Comparison of ENCODE assay signal across 11 mouse cellular contexts in genomic region chr17:44618175-44618574, GRCm38 (mm10).
DNase-seq lines count a peak whose midpoint lies in the region; ATAC-seq and TF ChIP-seq lines count a peak whose summit lies in the region.
"Had no signal": no experiment of that assay in that cellular context is flagged by ENCODE, and none has a peak within 500 bp of the region (broad histone marks: within the 10 kb centered on the region; RNA-seq: fewer than 3 reads in every experiment).

No protein-coding gene starts in this region.

- no peak for ATAC-seq in forebrain, embryonic 12.5 days (ENCODE audit: low FRiP score)
- peak; percentile 86 for ATAC-seq in embryonic facial prominence, embryonic 12.5 days (ENCODE audit: insufficient number of reproducible peaks, insufficient read depth, low FRiP score, low TSS enrichment)
- ATAC-seq in limb, embryonic 15.5 days (ENCODE audit: insufficient number of reproducible peaks, low FRiP score, low TSS enrichment, low read depth), result peak; percentile 83
- no peak for ATAC-seq in CD4-positive, CD25-positive, alpha-beta regulatory T cell, adult 4 months

- H3K4me1 ChIP-seq in forebrain, embryonic 10.5 days, result peaks cover 24% of the 10 kb centered on the region
- peaks cover 11% of the 10 kb centered on the region; the same call in 1 of the 2 replicates for H3K4me1 ChIP-seq in forebrain, embryonic 12.5 days
- H3K4me1 ChIP-seq in embryonic facial prominence, embryonic 12.5 days, result peaks cover 49% of the 10 kb centered on the region
- H3K4me1 ChIP-seq in limb, embryonic 15.5 days, result peaks cover 26% of the 10 kb centered on the region
- H3K4me1 ChIP-seq in testis, adult 2 months (ENCODE audit: control insufficient read depth, insufficient read depth, low read length), result no peaks in the 10 kb centered on the region
- H3K4me1 ChIP-seq: neural tube, embryonic 12.5 days had no signal

- peak; percentile 23 for DNase-seq in forebrain, embryonic 10.5 days (ENCODE audit: extremely low spot score, low spot score)
- peak; percentile 34 to 50 for DNase-seq in heart, adult 9 months (ENCODE audit: low spot score in 2 of 2)
- peak; percentile 77 for DNase-seq in kidney, postnatal 10 days

- peak overlapping the region; percentile 15; the same call in 1 of the 2 replicates for H3K27ac ChIP-seq in forebrain, embryonic 10.5 days
- H3K27ac ChIP-seq in forebrain, embryonic 12.5 days, result no peak overlapping the region
- peak overlapping the region; percentile 84 for H3K27ac ChIP-seq in embryonic facial prominence, embryonic 12.5 days
- H3K27ac ChIP-seq in limb, embryonic 15.5 days, result peak overlapping the region; percentile 83
- H3K27ac ChIP-seq in testis, adult 2 months (ENCODE audit: control insufficient read depth, insufficient read depth, low read depth, low read length), result peak overlapping the region; percentile 10; the same call in 1 of the 2 replicates
- H3K27ac ChIP-seq: neural tube, embryonic 12.5 days had no signal

- peaks cover 6% of the 10 kb centered on the region; the same call in 1 of the 2 replicates for H3K9me3 ChIP-seq in forebrain, embryonic 10.5 days
- no peaks in the 10 kb centered on the region for H3K9me3 ChIP-seq in forebrain, embryonic 12.5 days
- H3K9me3 ChIP-seq in embryonic facial prominence, embryonic 12.5 days, result no peaks in the 10 kb centered on the region
- H3K9me3 ChIP-seq in limb, embryonic 15.5 days, result no peaks in the 10 kb centered on the region
- H3K9me3 ChIP-seq: neural tube, embryonic 12.5 days had no signal

- peaks cover 3% of the 10 kb centered on the region; the same call in 1 of the 2 replicates for H3K27me3 ChIP-seq in forebrain, embryonic 10.5 days (ENCODE audit: poor library complexity, severe bottlenecking)
- H3K27me3 ChIP-seq in forebrain, embryonic 12.5 days, result 0 out of 2 replicates have a peak, but pooled peaks cover 3% of the 10 kb centered on the region
- no peaks in the 10 kb centered on the region for H3K27me3 ChIP-seq in embryonic facial prominence, embryonic 12.5 days
- H3K27me3 ChIP-seq in limb, embryonic 15.5 days, result peaks cover 5% of the 10 kb centered on the region; the same call in 1 of the 2 replicates
- no peaks in the 10 kb centered on the region for H3K27me3 ChIP-seq in testis, adult 2 months (ENCODE audit: control insufficient read depth, insufficient read depth, low read length)
- H3K27me3 ChIP-seq: CH12.LX; neural tube, embryonic 12.5 days had no signal

- no peak overlapping the region for H3K4me2 ChIP-seq in forebrain, embryonic 12.5 days
- peak overlapping the region; percentile 35 for H3K4me2 ChIP-seq in embryonic facial prominence, embryonic 12.5 days (replicated peaks)
- peak overlapping the region; percentile 41 for H3K4me2 ChIP-seq in limb, embryonic 15.5 days
- H3K4me2 ChIP-seq: neural tube, embryonic 12.5 days had no signal

- no peak for TF ChIP-seq CTCF in testis, adult 2 months (IDR thresholded peaks at IDR 0.05; ENCODE audit: control insufficient read depth, insufficient read depth, insufficient replicate concordance, low read depth, low read length)

- no peak for TF ChIP-seq POLR2A in testis, adult 2 months (IDR thresholded peaks at IDR 0.05; ENCODE audit: control insufficient read depth, low read depth, low read length)

- H3K36me3 ChIP-seq in forebrain, embryonic 10.5 days (replicated peaks), result no peaks in the 10 kb centered on the region
- no peaks in the 10 kb centered on the region for H3K36me3 ChIP-seq in forebrain, embryonic 12.5 days (replicated peaks)
- H3K36me3 ChIP-seq in embryonic facial prominence, embryonic 12.5 days, result no peaks in the 10 kb centered on the region
- H3K36me3 ChIP-seq in limb, embryonic 15.5 days, result no peaks in the 10 kb centered on the region
- H3K36me3 ChIP-seq in testis, adult 2 months (ENCODE audit: control insufficient read depth, insufficient read depth, low read length), result no peaks in the 10 kb centered on the region
- H3K36me3 ChIP-seq: neural tube, embryonic 12.5 days had no signal

- H3K4me3 ChIP-seq in forebrain, embryonic 10.5 days, result no peak overlapping the region
- H3K4me3 ChIP-seq in forebrain, embryonic 12.5 days (replicated peaks), result no peak overlapping the region
- no peak overlapping the region for H3K4me3 ChIP-seq in embryonic facial prominence, embryonic 12.5 days
- H3K4me3 ChIP-seq in limb, embryonic 15.5 days, result peak overlapping the region; percentile 21
- no peak overlapping the region for H3K4me3 ChIP-seq in testis, adult 2 months (ENCODE audit: control insufficient read depth, low read depth, low read length)
- H3K4me3 ChIP-seq: erythroblast, embryonic 14.5 days; neural tube, embryonic 12.5 days had no signal

- WGBS in forebrain, embryonic 10.5 days, result 56% methylated on average over 10 of the region's 10 CpGs
- WGBS in forebrain, embryonic 12.5 days, result 69% methylated on average over 10 of the region's 10 CpGs
- WGBS in embryonic facial prominence, embryonic 12.5 days, result 11% methylated on average over 10 of the region's 10 CpGs
- WGBS in limb, embryonic 15.5 days, result 19% methylated on average over 10 of the region's 10 CpGs

- H3K9ac ChIP-seq in forebrain, embryonic 12.5 days, result no peak overlapping the region
- no peak overlapping the region for H3K9ac ChIP-seq in embryonic facial prominence, embryonic 12.5 days
- no peak overlapping the region for H3K9ac ChIP-seq in limb, embryonic 15.5 days
- H3K9ac ChIP-seq: neural tube, embryonic 12.5 days had no signal

Comparison
In these comparisons a context has a peak if more than half of its experiments do, and no peak if none do; other contexts are left out.
1. DNase-seq: peak in every context shown above with its lines; median percentile 77 in kidney, postnatal 10 days; 42 in heart, adult 9 months; 23 in forebrain, embryonic 10.5 days.
2. ATAC-seq: peak in embryonic facial prominence, embryonic 12.5 days (single experiment) and limb, embryonic 15.5 days (single experiment); none in forebrain, embryonic 12.5 days (single experiment) and CD4-positive, CD25-positive, alpha-beta regulatory T cell, adult 4 months (single experiment).